Mouse (Mus musculus) lung, postnatal 25 days (tissue): Measurements from ENCODE around the gene 4930480E11Rik.
"Not testable (repeated sequence)": the region's sequence is repeated elsewhere in the genome, so short reads cannot be mapped to it uniquely, and the experiment has no call there.

Experiments used
- DNase-seq: peaks from one replicate; pipeline ENCODE4 v3.0.0; 2022; ENCODE audit warnings: low spot score

Gene 4930480E11Rik

DNA sequence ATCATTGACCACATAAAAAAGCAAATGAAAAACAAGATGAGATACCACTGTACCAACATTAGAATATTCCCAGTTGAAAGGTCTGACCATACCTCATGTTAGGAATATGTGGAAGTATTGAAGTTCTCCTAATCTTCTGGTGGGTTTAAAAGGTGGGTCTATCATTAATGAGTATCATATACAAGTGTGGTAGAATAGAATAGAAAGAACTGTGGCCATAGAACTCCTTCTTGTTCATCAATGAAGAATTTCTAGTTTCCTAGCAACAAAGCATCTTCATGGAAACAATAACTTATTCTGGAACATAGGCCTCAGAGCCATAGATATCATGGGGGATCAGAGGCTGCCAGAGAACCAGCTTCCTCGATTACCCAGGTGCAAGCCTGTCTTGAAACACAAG is at the start of gene 4930480E11Rik:
Gene 4930480E11Rik (plus strand): TSS at position 301 of the 400 bp plus-strand sequence.
- no peak for DNase-seq

DNA sequence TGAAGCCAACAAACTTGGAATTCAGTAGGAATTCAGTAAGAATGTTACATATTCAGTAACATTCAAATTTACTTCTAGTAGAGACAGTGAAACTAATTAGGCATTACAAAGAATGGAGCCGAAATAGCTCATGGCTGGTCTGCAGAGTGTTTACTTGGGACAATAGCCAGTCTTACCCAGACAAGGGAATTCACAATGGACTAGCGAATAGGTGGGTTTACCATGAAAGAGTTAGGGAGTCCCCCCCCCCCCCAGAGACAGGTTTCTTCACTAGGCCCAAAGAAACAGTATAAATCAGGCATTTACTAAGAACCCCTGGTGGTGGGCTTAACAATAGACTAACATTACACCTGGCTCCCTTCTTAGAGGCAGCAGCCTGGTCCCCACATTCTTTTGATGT is 33.9 kb downstream of the 4930480E11Rik start:
- DNase-seq: not testable (repeated sequence)
